Mouse (Mus musculus): ENCODE data around the gene Atn1.

Gene Atn1

GRCm38 (mm10) chr6:124767920-124768703 is 11.8 kb upstream of the Atn1 start:
- DNase-seq = peak; percentile 84

- peak; percentile 54 for DNase-seq
Measured at GRCm38 (mm10) chr6:124767536-124767919, 11.2 kb upstream of the Atn1 start.

- no peak for DNase-seq
Measured at GRCm38 (mm10) chr6:124765951-124766350, 9.6 kb upstream of the Atn1 start.

GRCm38 (mm10) chr6:124759259-124759658 is 2.9 kb upstream of the Atn1 start:
- DNase-seq = peak; percentile 89

GRCm38 (mm10) chr6:124758849-124759232 is 2.5 kb upstream of the Atn1 start:
- peak; percentile 56 for DNase-seq

- peak; percentile 87 for DNase-seq
Measured at GRCm38 (mm10) chr6:124757909-124758848, 1.9 kb upstream of the Atn1 start.

GRCm38 (mm10) chr6:124757351-124757880 is 1.1 kb upstream of the Atn1 start:
- peak; percentile 58 for DNase-seq

- DNase-seq = peak; percentile 89
Measured at GRCm38 (mm10) chr6:124756652-124757350, 477 bp upstream of the Atn1 start.

- no peak for DNase-seq
Measured at GRCm38 (mm10) chr6:124755306-124755705, 1.0 kb downstream of the Atn1 start.

GRCm38 (mm10) chr6:124753861-124754260 is 2.5 kb downstream of the Atn1 start:
- no peak for DNase-seq

GRCm38 (mm10) chr6:124750405-124750804 is 5.9 kb downstream of the Atn1 start:
- no peak for DNase-seq

GRCm38 (mm10) chr6:124746654-124747632 is 9.4 kb downstream of the Atn1 start:
- DNase-seq = peak; percentile 67

GRCm38 (mm10) chr6:124746296-124746605 is 10.1 kb downstream of the Atn1 start:
- no peak for DNase-seq

GRCm38 (mm10) chr6:124745490-124746295 is 10.6 kb downstream of the Atn1 start:
- peak; percentile 97 for DNase-seq

- DNase-seq = peak; percentile 86
Measured at GRCm38 (mm10) chr6:124744755-124745321, 11.5 kb downstream of the Atn1 start.

- DNase-seq = peak; percentile 66
Measured at GRCm38 (mm10) chr6:124743647-124744046, 12.7 kb downstream of the Atn1 start.

- DNase-seq = peak; percentile 72
Measured at GRCm38 (mm10) chr6:124742839-124743514, 13.3 kb downstream of the Atn1 start.

- DNase-seq = no peak
Measured at GRCm38 (mm10) chr6:124741842-124742241, 14.5 kb downstream of the Atn1 start.

GRCm38 (mm10) chr6:124740888-124741761 is 15.2 kb downstream of the Atn1 start, which contains the start of gene Grcc10:
Gene Grcc10, minus strand, starts transcription at chr6:124741374.
- peak; percentile 92 for DNase-seq

Data from cerebellum, adult 9-11 months (tissue).